In genomic region chr9:89086746-89087145, GRCm38 (mm10) we compare ENCODE assay signal across 5 mouse cellular contexts. TPM values are rescaled to one million over a fixed set of nuclear protein-coding genes. Genes with fewer than 3 reads are reported as not detected.
"Had no signal": no experiment of that assay in that cellular context is flagged by ENCODE, and none has a peak within 500 bp of the region (broad histone marks: within the 10 kb centered on the region; RNA-seq: fewer than 3 reads in every experiment).

No protein-coding gene starts in this region.

RNA-seq across cellular contexts. Expression of gene Trim43b, which starts 5.9 kb away (rescaled TPM):
- total RNA-seq: heart, postnatal 25 days; heart, postnatal 4 days; hematopoietic stem cell, adult 5-6 weeks; hindbrain, postnatal 0 days; layer of hippocampus, postnatal 10 days had no signal
